3 mouse cellular contexts compared by ENCODE assay signal in genomic region chr10:22153147-22153690, GRCm38 (mm10). TPM values are rescaled to one million over a fixed set of nuclear protein-coding genes. Genes with fewer than 3 reads are reported as not detected.
"Had no signal": no experiment of that assay in that cellular context is flagged by ENCODE, and none has a peak within 500 bp of the region (broad histone marks: within the 10 kb centered on the region; RNA-seq: fewer than 3 reads in every experiment).

No protein-coding gene starts in this region.

RNA-seq across cellular contexts. Expression of gene Raet1e, which starts 5.2 kb away (rescaled TPM):
- polyA plus RNA-seq: midbrain, postnatal 0 days had no signal

RNA-seq across cellular contexts. Expression of gene H60b, which starts 5.2 kb away (rescaled TPM):
- polyA plus RNA-seq: liver, embryonic 11.5 days; liver, postnatal 0 days had no signal
